Mouse (Mus musculus): ENCODE results near the gene Gfy.
A peak's percentile ranks its signal among the peaks of the same experiment; 100 is the strongest.

The Gfy gene

GRCm38 (mm10) chr7:45179469-45179868 is at the start of gene Gfy:
Gene Gfy (minus strand): TSS chr7:45179569.
- no peak for DNase-seq (ENCODE audit: low read depth)

DNA sequence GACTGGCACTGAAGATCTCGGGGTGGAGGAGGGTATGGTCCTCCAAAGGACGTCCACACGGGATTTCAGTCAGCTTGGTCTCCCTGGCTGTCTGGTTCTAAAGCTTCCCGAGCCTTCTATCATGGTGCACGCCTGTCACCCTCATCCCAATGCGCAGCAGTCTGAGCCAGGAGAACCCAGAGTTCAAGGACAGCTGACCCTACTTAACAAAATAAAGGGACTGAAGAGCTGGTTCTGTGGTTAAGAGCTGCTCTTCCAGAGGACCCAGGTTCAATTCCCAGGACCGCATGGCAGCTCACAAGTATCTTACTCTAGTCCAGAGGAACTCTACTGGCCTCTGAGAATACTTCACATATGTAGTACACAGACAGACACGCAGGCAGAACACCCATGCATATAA is 49.7 kb upstream of the Gfy start:
- no peak for DNase-seq (ENCODE audit: low read depth)

DNA sequence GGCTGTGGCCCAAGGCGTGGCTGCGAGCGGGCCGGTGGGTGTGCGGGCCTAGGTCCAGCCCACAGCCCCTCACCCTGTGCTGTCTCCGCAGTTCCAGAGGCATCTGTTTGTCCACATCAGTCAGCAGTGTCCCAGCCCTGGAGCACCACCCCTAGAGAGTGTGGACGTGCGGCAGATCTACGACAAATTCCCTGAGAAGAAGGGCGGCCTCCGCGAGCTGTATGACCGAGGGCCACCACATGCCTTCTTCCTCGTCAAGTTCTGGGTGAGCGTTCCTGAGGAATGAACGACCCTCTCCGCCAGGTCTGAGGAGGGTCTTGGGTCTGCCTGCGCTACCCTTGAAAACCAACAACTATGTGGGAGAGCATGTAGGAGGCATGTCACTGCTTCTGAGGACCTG is 49.2 kb upstream of the Gfy start:
- DNase-seq (ENCODE audit: low read depth): no peak

- no peak for DNase-seq (ENCODE audit: low read depth)
Measured at GRCm38 (mm10) chr7:45226421-45226820, 47.1 kb upstream of the Gfy start.

DNA sequence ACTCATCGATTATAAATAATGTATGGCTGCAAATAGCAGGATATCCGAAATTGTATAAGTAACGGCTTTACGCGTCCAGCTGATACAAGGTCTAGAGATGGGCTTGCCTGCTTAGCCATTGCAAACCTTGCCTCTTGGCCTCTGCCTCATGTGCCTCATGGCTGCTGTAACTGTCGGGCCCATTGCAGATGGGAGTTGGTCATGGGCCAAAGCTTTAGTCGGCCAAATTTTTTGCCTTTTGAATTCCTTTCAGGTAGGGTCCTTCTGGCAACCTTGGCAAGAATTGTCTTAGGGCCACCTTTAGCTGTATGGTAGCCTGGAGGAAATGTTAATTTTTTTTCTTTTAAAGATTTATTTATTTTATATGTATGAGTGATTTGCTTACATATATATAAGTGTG is 45.5 kb upstream of the Gfy start:
- no peak for DNase-seq (ENCODE audit: low read depth)

- no peak for DNase-seq (ENCODE audit: low read depth)
Measured at GRCm38 (mm10) chr7:45221680-45222079, 42.3 kb upstream of the Gfy start.

DNA sequence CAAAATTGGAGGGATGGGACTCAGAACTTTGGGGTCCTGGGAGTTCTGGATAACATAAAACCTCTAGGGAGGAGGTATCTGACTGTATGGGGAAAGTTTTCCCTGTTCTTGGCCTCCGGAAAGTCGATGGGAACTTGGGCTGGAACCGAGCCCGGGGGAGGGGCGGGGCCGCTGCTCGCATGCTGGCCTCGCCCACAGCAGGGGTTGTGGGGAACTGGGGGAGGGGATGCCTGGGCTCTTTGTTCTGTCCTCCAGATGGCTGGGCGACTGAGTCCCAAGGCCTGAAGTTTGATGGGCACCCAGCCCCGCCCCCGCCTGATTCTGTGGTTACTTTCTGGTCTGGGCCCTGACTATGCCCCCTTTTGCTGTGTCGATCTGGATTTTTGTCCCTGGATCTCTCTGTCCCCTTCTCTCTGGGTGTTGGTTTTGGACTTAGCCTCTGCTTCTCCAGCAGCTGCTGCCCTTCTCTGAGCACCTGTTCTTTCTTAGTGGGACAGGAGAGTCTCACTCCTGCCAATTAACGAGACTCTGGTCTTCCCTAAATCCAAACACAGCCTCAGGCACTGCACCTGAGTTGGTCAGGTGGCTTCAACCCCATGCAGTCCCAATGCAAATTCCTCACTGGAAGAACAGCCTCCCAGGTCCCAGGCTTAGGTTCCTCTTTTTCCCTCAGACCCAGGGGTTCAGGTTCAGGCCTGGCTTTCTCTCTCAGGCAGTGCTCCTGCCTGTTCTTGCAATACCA is 37.2 kb upstream of the Gfy start:
- no peak for DNase-seq (ENCODE audit: low read depth)

DNA sequence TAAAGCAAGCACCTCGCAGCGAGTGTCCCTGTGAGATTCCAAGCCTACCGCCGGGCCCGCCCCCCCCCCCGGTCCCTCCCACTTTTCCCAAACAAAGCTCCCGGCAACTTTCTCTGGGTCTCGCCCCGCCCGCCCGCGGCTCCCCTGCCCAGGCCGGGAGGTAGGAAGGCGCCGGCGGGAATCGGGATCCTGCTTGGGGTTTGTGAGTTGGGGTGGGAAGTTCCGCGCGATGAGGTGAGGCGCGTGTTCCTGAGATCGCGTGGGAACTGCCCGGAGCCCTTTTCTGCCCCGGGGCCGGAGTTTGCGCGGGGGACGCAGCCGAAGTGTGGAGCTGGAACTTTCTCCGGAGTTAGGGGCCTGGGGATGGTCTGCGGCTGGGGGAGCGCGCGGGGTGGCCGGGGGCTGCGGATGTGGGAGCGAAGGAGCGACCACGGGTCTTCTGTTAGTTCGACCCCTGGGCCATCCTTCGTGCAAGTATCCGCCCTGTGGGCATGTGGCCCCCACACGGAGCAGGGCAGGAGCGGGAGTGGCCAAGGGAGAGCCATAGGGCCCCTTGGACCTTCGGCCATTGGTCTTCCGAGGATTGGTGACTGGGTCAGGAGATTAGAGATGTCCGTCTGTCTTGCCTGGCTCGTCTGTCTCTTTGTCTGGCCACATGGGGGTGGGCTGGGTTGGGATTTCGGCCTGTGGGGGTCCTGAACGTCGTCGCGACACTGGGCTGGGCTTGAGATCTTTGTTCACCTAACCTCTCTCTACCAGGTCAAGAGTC is 36.5 kb upstream of the Gfy start, which contains the start of gene Tead2:
Tead2 (plus strand) TSS at position 81 of the 769 bp plus-strand sequence.
- no peak for DNase-seq (ENCODE audit: low read depth)

DNA sequence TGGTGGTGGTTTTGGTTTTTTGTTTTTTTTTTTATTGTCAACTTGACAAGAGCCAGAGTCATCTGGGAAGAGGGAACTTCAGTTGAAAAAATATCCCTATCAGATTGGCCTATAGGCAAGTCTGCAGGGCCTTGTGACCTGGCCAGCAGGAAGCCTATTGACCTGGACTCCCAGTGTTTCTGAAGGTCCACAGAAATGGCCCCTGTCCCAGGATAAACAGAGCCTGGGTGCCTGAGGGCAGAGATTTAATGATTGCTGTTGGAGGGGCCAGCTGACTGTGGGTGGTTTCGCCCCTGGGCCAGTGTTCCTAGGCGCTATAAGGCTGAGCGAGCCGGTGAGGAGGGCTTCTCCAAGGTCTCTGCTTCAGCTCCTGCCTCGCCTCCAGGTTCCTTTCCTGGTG is 34.3 kb upstream of the Gfy start:
- no peak for DNase-seq (ENCODE audit: low read depth)

DNA sequence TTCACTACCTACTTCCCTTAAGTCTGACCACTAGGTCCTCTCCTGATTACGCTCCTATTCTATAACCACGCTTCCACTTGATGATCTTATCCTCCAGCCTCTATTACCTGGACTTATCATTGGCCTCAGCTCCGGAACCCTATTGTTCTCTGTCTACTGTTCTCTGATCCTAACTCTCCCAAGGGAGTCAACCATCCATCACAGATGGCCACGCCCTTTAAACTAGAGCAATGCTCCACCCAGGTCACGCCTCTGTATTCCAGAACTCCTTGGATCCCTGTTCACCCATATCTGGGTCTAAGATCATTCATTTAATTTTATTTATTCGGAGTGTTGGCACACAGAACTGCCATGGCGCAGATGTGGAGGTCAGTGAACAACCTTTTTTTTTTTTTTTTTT is 33.0 kb upstream of the Gfy start:
- DNase-seq (ENCODE audit: low read depth): no peak

- DNase-seq (ENCODE audit: low read depth): peak; percentile 43
Measured at GRCm38 (mm10) chr7:45211851-45212251, 32.5 kb upstream of the Gfy start, which contains the start of gene Dkkl1. Gene Dkkl1 (minus strand): TSS chr7:45212147.

DNA sequence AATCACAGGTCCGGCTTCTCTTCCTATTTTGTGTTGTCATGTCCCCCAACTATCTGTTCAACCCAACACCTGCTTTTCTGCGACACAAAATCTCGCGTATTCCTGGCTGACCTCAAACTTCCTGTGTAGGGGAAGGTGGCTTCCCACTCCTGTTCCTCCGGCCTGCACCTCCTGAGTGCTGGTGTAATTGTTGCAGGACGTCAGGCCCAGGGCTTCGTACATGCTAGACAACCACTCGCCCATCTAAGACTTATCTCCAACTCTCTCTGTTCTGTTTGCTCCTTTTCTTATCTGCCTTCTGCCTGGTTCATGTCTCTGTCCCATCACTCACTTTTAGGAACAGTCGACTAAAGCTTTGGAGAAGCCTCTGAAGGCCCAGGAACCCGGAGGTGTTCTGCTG is 31.7 kb upstream of the Gfy start:
- peak; percentile 38 for DNase-seq (ENCODE audit: low read depth)

DNA sequence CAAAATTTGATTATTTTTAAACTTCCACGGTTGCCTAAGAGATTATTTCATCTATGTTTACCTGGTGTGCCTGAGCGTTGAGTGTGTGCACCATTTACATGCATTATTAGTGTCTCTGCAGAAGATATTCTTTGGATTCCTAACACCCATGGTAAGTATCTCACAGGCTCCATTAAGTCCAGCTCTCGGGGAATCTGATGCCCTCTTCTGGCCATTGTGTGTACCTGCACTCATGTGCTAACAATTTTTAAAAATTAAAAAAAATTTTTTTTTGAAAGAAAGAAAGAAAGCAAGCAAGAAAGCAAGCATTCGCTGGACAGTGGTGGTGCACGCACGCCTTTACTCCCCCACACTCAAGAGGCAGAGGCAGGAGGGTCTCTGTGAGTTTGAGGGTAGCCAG is 28.9 kb upstream of the Gfy start:
- DNase-seq (ENCODE audit: low read depth): no peak

GRCm38 (mm10) chr7:45204380-45205143 is 25.2 kb upstream of the Gfy start, which contains the start of gene Ccdc155:
Gene Ccdc155 (minus strand): TSS chr7:45204892.
- peak; percentile 97 for DNase-seq (ENCODE audit: low read depth)

DNA sequence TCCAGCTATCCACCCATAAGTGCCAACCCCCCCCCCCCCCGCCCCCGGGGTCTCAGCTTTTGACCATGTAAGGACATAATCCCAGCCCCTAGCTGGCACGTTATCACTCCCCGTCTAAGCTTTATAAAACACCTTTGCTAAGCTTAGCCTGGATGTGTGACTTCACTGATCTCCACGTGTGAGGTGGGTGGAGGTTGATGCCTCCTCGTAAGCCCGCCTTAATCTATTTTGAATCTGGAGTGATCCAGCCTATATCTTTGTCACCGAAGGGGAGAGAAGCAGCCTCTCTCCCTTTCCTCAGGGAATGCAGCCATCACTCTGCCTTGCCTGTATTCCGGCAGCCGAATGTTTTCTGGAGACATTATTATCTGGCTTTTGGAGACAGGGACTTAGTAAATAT is 23.3 kb upstream of the Gfy start:
- DNase-seq (ENCODE audit: low read depth): no peak

DNA sequence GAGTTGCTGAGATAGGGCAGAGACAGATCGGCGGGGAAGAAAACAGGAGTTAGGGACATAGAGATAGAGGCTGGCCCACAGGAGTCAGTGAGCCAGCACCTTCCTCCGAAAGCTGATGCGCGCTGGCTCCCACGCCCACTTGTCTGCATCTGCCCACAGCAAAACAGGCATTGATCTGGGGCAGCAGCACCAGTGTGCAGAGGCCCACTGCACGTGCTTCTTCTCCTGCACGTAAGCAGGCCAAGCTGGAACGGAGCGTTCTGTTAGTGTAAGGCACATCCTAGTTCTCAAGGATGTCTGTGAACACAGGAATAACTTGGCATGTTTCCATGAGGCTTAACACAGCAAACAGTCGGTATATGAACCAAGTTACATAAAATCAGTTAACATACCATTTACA is 19.6 kb upstream of the Gfy start:
- no peak for DNase-seq (ENCODE audit: low read depth)

DNA sequence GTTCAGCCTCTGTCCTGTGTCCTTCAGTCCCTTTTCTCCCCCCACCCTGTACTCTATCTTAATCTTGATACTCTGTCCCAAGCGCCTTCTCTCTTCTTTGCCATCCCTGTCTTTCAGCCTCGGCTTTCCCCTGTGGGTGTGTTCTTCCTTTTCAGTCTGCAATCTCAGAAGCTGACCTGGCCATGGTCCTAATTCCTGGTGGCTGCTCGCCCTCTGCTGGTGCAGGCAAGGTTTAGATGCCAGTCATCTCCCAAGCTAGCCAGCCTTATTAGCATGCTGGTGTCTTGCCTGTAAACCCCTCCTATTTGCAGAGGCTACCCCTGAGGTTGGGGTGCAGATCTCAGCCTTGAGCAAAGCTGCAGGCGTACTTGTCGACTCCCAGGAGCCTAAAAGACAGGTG is 19.1 kb upstream of the Gfy start:
- DNase-seq (ENCODE audit: low read depth): no peak

DNA sequence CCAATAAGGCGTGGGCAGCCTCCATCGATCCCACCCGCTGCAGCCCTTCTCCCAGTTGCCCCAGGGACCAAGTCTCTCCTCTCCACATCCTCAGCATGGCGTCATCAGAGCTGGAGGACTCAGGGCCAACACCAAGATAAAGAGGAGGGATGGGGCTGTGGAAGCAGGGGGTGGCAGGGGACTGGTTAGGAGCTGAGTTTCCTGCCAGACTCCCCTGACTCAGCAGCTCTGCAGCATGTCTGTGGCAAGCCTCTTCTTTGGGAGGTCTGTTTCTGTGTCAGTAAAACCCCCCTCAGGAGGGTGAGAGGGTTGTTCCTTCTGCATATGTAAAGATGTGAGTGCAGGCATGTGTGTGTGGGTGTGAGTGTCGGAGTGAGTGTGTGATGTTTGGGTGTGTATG is 17.6 kb upstream of the Gfy start:
- no peak for DNase-seq (ENCODE audit: low read depth)

- no peak for DNase-seq (ENCODE audit: low read depth)
Measured at GRCm38 (mm10) chr7:45196176-45196535, 16.8 kb upstream of the Gfy start.

GRCm38 (mm10) chr7:45195341-45196175 is 16.2 kb upstream of the Gfy start:
- no peak for DNase-seq (ENCODE audit: low read depth)

- no peak for DNase-seq (ENCODE audit: low read depth)
Measured at GRCm38 (mm10) chr7:45193871-45194785, 14.8 kb upstream of the Gfy start.
